Mouse (Mus musculus): ENCODE results near the gene Fstl4. TPM values are rescaled to one million over a fixed set of nuclear protein-coding genes. Genes with fewer than 3 reads are reported as not detected.

The Fstl4 gene
- total RNA-seq, 2 experiments from 2014 or later: 13.8 to 14.8 TPM

DNA sequence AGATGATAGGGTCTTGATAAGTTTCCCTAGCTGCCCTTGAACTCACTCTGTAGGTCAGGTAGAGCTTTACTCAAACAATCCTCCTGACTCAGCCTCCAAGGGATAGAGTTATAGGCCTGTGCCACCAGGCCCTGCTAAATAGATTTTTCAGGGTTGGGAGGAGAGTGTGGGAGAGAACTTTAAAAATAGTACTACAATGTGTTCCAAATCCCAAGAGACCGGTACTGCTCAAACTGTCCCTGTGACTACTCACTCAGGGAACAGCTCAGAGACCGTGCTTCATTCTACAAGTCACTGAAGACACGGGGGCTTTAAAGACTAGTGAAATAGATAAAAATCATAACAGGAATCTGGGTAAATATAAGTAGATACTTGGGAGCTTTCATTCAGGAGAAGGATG is 190.6 kb downstream of the Fstl4 start:
- TF ChIP-seq CTCF (conservative IDR thresholded peaks at IDR 0.05): no peak
- Histone ChIP-seq H3K4me3 (no peak overlapping the region), H3K27ac (no peak overlapping the region)
- DNase-seq (ENCODE audit: low spot score in 2 of 2): no peak

DNA sequence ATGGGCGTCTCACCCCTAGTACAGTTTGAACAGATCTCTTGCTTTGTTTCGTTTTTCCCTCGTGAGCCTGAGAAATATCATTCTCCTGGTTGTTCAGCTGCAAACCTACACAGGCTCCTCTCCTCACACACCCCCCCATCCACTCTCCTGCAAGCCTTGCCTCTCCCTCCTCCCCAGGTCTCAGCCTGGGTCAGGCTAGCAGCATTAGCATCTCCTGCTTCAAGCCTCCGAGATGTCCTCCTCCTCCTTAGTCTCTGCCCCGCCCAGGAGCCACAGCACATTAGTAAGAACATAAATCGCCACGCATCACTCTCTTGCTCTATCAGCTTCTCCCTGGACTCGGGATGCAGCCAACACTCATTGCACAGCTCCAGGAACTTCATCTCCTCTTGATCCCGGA is 204.4 kb downstream of the Fstl4 start:
- H3K4me3 ChIP-seq: no peak overlapping the region

DNA sequence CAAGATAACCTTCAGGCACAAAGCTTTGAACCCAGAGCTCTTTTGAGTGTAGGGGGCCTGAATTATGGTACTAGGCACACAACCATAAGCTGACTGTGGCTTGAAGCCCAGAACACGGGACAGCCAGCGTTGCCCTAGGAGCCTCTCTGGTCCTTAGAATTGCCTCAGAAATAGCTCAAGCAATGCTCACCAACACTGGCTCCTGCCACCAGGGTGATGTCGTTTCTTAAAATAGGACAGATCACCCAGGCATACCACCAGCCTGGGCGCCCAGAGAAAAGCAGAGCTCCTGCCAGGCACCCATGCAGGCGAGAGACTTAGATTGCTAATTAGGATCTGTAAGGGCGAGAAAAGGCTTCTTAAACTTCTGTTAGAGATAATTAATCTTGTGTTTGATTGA is 206.0 kb downstream of the Fstl4 start:
- no peak overlapping the region for H3K4me3 ChIP-seq
- H3K27ac ChIP-seq: no peak overlapping the region
- DNase-seq (ENCODE audit: low spot score in 2 of 2): no peak
- no peak for TF ChIP-seq CTCF (conservative IDR thresholded peaks at IDR 0.05)

More for the DNA sequence above, 204.4 kb downstream of the Fstl4 start:
- peak overlapping the region; percentile 18; the same call in 1 of the 2 replicates for H3K27ac ChIP-seq
- TF ChIP-seq CTCF (conservative IDR thresholded peaks at IDR 0.05): no peak
- DNase-seq (ENCODE audit: low spot score in 2 of 2): no peak

DNA sequence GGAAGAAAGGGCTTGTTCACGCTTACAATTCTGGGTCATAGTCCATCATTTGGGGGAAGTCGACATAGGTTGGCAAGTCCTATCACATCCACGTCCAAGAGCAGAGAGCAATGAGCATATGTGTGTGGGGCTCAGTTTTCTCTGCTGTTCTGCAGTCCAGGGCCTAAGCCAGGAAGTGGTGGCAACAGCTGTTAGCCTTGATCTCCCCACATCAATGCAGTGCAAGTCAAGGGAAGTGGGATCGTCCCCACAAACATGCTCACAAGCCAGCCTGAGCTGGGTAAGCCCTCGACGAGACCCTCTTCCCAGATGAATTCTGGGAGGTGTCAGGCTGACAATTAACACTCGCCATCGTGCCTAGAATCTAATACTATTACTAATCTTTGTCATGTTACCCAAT is 222.6 kb downstream of the Fstl4 start:
- DNase-seq (ENCODE audit: low spot score in 2 of 2): no peak
- no peak for TF ChIP-seq CTCF (conservative IDR thresholded peaks at IDR 0.05)
- Histone ChIP-seq H3K4me3 (no peak overlapping the region), H3K27ac (no peak overlapping the region)

DNA sequence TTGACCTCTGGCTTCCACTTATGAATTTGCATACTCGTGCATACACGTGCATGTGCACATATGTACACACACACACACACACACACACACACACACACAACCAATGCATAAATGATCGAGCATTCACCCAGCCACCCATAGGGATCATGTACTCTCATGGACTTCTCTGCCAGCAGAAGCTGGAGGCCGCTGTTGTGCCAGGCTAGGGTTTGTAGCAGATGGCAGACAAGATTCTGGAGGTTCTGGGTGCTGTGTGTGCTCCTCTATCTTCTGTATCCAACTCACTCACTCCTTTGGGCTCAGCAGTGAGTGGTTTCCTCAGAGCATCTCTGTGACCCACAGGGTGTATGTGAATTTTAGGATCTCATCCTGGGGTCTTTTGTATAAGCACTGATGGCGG is 230.3 kb downstream of the Fstl4 start:
- Histone ChIP-seq H3K4me3 (no peak overlapping the region), H3K27ac (no peak overlapping the region)
- peak; percentile 20 to 32 for DNase-seq (ENCODE audit: low spot score in 2 of 2)
- TF ChIP-seq CTCF (conservative IDR thresholded peaks at IDR 0.05): peak; percentile 51

DNA sequence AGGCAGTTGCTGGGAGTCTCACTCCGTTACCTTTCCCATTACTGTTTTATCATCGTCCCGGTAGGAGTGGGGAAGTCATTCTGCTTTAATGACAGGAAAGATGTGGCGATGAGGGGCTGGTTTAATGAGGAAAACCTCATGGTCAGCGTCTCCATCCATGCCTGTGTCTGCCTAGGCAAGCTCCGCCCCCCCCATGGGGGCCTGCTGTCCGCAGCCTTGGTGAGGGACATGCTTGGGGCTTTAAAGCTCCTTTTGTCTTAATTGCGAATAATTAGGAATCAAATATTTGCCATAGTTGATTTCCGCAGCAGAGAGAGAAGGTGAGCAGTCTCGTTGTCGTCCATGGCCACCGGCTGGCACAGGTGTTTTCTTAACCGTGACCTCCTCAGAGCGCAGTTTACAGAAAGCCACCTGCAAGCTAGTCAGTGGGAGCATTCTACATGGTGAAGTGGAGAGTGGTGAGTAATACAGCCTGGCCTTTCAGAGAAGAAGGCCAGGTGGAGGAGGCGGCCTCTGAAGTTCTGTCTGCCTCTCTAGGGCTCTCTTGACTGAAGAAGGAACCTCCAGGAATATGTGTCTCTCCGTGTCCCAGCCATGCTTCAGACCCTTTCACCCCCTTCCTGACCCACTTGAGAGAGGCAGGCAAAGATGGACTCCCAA is 232.1 kb downstream of the Fstl4 start:
- DNase-seq (ENCODE audit: low spot score in 2 of 2): no peak
- no peak overlapping the region for H3K27ac ChIP-seq
- no peak for TF ChIP-seq CTCF (conservative IDR thresholded peaks at IDR 0.05)

DNA sequence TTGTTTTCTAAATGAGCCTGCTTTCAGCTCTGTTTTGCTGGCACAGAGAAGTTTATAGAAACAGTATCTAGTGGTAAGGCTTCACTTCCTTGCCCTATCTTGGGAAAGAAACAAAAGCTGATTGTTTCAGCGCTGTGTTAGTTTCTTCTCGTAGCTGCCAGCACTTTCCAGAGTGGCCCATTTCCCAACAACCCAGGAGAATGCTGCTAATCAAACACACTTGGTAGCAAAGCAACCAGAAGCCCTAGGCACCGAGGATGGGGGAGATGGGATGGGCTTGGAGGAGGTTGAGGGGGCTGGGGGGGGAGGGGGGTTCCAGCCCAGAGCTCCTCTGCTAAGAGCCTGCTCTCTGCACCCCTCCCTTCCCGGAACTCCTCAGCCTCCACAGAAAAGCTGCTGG is 233.0 kb downstream of the Fstl4 start:
- TF ChIP-seq CTCF (conservative IDR thresholded peaks at IDR 0.05): no peak
- Histone ChIP-seq H3K27ac (no peak overlapping the region), H3K4me3 (no peak overlapping the region)
- DNase-seq (ENCODE audit: low spot score in 2 of 2): peak in 1 of 2 experiments; percentile 14

More for the DNA sequence above, 232.1 kb downstream of the Fstl4 start:
- no peak overlapping the region for H3K4me3 ChIP-seq

DNA sequence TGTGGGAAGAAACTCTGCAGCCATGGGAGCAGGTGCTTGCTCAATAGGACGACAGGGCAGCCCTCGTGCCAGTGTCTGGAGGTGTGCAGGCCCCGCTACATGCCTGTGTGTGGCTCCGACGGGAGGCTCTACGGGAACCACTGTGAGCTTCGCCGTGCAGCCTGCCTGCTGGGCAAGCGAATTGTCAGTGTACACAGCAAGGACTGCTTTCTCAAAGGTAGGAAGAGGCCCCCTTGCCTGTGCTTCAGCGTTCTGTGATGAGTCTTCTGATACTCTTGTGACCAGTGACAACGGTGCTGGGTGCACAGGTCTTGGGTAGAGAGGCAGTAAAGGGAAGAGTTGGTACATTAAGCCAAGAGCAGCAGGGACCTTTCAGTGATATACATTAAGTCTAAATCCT is 235.8 kb downstream of the Fstl4 start:
- H3K4me3 ChIP-seq: no peak overlapping the region
- no peak for DNase-seq (ENCODE audit: low spot score in 2 of 2)
- TF ChIP-seq CTCF (conservative IDR thresholded peaks at IDR 0.05): no peak
- H3K27ac ChIP-seq: no peak overlapping the region

DNA sequence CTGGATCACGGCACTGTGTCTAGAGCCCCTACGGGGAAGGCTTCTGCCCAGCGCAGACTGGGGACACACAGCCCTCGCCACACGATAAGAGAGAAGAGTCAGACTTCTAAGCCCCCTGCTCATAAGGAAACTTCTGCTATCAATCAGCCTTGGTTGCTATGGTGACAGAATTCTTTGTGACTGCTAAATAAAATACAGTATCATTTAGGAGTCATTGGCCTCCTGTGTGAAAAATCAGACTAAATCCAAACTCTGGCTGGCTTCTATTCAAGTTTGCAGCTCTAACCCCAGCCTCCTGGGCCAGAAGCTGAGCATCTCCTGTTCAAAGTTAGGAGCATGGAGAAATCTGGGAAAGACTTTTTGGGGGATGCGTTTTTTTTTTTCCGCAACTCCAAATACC is 238.9 kb downstream of the Fstl4 start:
- Histone ChIP-seq H3K4me3 (no peak overlapping the region), H3K27ac (no peak overlapping the region)
- DNase-seq (ENCODE audit: low spot score in 2 of 2): no peak
- TF ChIP-seq CTCF (conservative IDR thresholded peaks at IDR 0.05): no peak

DNA sequence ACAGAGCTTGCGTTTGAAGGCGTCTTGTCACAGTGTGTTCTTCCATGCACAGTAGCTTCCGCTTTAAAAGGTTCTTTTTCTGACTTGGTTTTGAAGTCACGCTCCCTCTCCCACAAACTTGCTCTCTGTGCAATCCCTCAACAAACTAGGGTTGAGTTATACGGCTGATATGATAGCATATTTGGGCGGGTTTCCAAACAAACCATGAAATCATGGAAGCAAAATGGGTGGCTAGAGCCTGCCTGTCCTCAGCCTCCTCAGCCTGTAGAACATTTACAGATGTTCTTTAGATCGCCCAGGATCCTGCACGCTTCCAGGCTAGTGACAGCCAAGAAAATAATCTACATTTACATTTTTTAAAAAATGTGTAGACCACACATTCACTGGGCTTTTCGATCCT is 239.4 kb downstream of the Fstl4 start:
- Histone ChIP-seq H3K27ac (no peak overlapping the region), H3K4me3 (no peak overlapping the region)
- DNase-seq (ENCODE audit: low spot score in 2 of 2): no peak
- no peak for TF ChIP-seq CTCF (conservative IDR thresholded peaks at IDR 0.05)

DNA sequence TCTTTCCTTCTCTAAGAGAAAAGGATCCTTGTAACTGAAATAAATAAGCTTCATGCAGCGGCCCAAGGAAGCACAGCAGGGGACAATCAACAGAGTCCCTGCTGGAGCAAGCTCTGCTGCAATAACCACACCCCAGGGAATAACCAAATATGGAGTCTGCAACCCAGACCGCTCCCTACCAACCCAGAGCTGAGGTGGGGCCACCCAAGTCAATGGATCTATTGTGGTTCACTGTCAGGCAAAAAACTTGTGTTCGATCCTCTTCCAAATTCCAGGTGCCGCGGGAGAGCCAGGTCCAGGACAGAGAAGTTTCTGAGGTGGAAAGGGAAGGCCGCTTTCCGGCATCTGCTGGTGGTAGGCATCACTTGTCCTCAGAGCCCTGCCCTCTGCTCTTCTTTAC is 245.2 kb downstream of the Fstl4 start:
- Histone ChIP-seq H3K27ac (no peak overlapping the region), H3K4me3 (no peak overlapping the region)
- TF ChIP-seq CTCF (conservative IDR thresholded peaks at IDR 0.05): no peak
- no peak for DNase-seq (ENCODE audit: low spot score in 2 of 2)

DNA sequence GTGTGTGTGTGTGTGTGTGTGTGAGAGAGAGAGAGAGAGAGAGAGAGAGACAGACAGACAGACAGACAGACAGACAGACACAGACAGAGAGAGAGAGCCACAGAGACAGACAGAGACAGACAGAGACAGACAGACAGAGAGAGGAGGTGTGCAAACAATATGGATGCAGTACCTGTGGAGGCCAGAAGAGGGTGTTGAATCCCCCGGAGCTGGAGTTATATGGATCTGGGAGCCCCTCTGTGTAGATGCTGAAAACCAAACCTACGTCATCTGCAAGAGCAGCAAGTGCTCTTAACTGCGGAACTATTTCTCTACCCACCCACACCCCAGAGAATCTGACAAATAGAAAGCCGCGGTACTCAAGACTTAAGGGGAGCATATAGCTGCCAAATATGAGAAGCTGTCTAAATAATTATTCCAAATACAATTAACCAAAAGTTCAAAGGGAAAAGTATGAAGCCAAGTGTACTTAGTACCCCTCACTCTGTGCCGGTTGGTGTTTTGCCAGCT is 247.6 kb downstream of the Fstl4 start:
- no peak for DNase-seq (ENCODE audit: low spot score in 2 of 2)
- TF ChIP-seq CTCF (conservative IDR thresholded peaks at IDR 0.05): peak; percentile 53
- no peak overlapping the region for H3K4me3 ChIP-seq
- no peak overlapping the region for H3K27ac ChIP-seq

DNA sequence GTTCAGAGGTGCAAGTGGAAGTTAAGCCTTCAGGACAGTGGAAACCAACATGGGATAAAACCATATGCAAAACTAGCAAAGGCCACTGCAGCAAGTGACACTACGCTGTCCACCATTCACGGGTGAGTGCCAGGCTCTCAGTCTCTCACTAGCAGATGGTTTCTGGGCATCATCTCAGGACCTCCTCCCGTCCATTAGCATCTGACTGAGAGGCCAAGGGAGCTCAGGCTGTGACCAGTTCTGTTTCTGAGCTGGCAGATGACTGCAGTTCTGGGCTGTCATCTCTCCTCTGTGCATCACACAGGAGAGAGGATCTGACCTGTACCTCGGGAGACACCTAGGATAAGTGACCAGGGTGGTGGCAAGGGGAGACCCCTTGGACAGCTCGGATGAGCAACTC is 249.5 kb downstream of the Fstl4 start:
- H3K4me3 ChIP-seq: no peak overlapping the region
- DNase-seq (ENCODE audit: low spot score in 2 of 2): no peak
- TF ChIP-seq CTCF (conservative IDR thresholded peaks at IDR 0.05): no peak
- no peak overlapping the region for H3K27ac ChIP-seq

DNA sequence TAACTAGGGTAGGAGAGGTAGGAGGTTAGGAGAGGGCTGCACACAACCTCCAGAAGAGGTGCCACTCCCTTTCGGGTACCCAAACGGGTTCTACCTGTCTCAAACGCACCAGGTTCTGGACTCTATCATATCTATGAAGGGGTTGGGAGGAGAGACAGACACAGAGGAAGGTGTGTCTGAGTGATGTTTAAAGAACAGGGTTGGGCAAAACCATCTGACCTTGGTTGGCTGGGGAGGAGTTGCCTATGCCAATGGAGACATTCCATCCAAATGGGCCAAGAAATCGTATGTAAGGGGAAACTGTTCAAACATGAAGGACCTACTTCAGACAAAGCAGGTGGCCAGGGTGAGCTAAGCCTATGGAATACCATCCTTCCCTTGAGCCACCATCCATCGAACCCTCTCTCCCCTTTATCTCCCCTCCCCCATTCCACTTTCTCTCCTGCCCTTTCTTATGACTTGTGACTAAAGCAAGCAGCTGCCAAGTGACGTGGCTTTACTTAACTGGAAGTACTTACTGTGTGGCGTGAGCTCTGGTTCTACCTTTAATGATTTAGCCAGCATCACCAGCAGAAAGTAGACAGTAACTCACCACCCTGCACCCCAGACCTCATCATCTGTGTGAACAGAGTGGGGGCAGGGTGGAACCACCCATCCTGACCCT is 252.1 kb downstream of the Fstl4 start:
- TF ChIP-seq CTCF (conservative IDR thresholded peaks at IDR 0.05): no peak
- Histone ChIP-seq H3K27ac (no peak overlapping the region), H3K4me3 (no peak overlapping the region)
- no peak for DNase-seq (ENCODE audit: low spot score in 2 of 2)
